Mouse (Mus musculus) cerebellum, adult 9-11 months (tissue): Measurements from ENCODE around the gene Axin1.
A peak's percentile ranks its signal among the peaks of the same experiment; 100 is the strongest.

Source experiments
- DNase-seq: peaks from one replicate; pipeline ENCODE4 v3.0.0; 2022

Gene Axin1

DNA sequence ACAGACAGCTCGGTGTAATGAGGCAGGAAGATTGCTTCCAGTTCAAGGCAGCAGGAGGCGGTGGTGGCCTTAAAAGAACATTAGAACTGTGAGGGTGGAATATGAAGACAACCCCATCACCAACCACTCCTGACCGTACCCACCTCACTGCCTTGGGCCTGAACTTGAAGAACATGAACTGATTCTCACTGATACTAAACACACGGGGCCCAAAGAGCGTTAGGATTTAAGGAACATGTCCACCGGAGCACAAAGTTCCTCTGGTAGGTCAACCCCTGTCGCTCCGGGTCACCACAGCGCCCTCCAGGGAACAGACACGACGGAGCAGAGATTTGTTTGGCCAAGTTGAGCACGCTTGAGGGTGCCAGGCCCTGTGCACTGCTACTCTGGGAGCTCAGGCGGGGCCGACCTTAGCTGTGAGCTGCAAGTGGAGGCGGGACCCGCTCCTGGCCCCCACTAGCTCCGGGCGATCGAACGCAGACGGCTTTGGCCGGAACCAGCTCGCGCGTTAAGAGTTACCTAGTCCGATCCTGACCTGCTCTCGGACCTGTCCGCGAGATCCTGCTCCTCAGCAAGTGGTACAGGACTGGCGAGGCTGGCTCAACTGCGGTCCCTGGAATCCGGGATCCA, 105.1 kb downstream of the Axin1 start:
- no peak for DNase-seq

DNA sequence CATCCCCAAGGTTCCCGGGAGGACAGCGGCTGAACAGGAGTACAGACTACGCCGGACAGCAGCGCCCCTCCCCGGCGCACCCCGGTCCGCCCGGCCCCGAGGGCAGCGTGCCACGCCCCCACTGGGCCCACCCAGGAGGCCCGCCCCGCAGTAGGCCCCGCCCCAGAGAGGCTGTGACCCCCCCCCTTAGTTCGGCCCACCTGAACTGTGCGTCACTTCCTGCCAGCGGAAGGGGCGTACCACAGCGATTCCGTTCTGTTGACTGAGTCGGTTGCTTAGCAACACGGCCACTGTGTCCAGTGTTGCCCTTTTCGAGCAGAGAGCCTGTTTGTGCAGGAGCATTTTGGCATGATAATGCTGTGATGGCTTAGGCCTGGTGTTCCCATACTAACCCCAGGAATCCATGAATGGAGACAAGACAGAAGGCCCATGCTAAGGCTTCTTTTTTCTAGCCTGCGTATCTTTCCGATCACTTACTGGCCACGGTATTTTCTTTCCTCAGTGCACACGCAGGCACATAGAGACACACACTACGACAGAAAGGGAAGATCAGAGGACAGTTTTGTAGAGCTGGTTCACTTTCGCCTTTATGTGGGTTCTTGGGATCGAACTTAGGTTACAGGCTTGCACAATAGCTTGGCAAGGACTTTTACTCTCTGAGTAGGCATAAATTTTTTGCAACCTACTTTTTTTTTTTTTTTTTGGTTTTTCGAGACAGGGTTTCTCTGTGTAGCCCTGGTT, 105.8 kb downstream of the Axin1 start, which contains the start of gene Fam234a:
Gene Fam234a, minus strand, starts transcription at position 142 of the 741 bp plus-strand sequence.
- peak; percentile 95 for DNase-seq
